Mouse (Mus musculus) cerebral cortex, adult 2 months (tissue): ENCODE data around the gene Exog.

Source experiments
- WGBS: fragments of 180-500 bp; shearing (Covaris S2); methylation state at CpG from one replicate; pipeline ENCODE4 v1.1.7; 2018; 5-methylcytosine and 5-hydroxymethylcytosine counted together

The Exog gene

DNA sequence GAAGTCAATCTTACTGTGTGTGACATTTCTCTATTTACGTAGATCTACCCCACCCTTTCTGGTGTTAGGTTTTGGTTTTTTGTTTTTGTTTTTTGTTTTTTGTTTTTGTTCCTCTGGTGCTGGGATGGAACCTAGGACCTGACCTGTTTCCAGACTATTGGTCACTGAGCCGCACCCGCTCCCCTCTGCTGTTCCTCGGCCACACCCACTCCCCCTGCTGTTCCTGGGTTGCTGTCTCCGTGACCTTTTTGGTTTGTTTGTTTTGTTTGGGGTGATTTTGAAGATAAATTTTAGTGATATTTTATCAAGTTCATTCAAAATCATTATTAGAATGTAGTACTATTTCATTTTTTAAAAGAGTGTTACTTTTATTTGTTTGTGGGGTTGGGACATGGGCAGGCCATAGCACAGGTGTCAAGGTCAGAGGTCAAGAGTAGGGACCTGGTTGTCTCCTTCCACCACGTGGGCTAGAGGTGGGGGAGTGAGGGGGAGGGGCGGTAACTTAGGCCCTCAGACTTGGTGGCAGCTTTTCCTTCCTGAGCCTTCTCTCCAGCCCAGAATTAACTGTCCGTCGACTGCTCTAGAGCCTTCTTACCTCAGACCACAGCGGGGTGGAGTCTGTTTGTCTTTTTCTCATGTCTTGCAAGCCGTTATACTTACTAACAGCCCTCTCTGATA is 60.4 kb downstream of the Exog start:
- 74% methylated on average over 11 of the region's 11 CpGs for WGBS

DNA sequence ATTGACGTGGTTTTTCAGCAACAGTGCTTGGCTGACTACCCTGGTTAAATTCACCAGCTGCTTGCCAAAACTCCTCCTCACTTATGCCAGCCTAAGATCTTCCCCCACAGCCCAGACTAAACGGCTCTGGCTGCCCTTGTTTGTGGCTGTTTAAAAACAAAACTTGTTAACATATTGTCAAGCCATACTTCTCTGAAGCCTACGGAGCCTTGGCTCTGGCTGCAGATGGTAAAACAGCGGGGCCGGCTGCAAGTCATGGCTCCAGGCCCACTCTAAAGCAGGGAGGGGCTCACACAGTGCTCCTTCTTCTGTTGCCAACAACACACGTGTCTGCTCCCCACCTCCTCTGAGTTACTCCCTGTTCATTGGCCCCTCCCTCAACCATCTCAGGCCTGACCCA is 66.2 kb downstream of the Exog start:
- 28% methylated on average over 6 of the region's 6 CpGs for WGBS

DNA sequence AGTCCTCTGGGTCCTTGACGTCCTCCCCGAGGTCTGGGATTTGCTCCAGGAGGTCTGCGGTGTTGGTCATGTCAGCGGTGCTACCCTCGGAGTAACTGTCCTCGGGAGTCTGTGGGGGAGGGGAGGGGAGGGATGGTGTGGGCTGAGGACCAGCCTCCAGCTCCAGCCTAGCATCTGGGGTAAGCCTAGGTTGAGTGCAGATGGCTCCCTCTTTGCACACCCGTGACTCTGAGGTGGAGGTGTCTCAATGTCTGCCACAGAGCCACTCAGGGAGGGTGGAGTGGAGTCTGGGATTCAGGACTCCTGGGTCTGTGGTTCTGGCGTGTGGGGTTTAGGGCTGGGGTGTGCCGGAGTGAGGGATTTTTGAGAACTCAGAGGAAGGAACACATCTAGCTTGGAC is 68.2 kb downstream of the Exog start:
- 93% methylated on average over 9 of the region's 9 CpGs for WGBS

DNA sequence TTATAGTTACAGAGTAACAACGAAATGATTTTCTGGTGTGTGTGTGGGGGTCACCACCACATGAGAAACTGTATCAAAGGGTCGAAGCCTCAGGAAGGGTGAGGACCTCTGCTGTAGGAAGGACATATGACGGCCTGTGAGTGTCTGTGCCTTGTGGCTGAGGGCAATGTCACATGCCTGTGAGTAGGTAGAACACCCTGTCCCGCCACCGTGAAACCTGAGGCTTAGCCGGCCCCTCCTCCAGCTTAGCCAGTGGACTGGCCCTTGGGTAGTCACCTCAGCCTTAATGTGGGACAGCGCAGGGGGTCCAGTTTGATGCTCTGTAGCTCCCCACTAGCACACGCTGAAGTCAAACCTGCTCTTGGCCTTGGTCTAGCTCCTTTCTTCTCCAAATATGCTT is 69.1 kb downstream of the Exog start:
- 96% methylated on average over 8 of the region's 8 CpGs for WGBS

GRCm38 (mm10) chr9:119514986-119515385 is 70.2 kb downstream of the Exog start:
- WGBS, result 87% methylated on average over 8 of the region's 8 CpGs
